Mouse (Mus musculus): ENCODE measurements around the gene Synpo2. TPM values are rescaled to one million over a fixed set of nuclear protein-coding genes. Genes with fewer than 3 reads are reported as not detected.
A peak's percentile ranks its signal among the peaks of the same experiment; 100 is the strongest.

Gene Synpo2
- total and polyA plus RNA-seq, 3 experiments: 0.22 TPM; not detected in 2

DNA sequence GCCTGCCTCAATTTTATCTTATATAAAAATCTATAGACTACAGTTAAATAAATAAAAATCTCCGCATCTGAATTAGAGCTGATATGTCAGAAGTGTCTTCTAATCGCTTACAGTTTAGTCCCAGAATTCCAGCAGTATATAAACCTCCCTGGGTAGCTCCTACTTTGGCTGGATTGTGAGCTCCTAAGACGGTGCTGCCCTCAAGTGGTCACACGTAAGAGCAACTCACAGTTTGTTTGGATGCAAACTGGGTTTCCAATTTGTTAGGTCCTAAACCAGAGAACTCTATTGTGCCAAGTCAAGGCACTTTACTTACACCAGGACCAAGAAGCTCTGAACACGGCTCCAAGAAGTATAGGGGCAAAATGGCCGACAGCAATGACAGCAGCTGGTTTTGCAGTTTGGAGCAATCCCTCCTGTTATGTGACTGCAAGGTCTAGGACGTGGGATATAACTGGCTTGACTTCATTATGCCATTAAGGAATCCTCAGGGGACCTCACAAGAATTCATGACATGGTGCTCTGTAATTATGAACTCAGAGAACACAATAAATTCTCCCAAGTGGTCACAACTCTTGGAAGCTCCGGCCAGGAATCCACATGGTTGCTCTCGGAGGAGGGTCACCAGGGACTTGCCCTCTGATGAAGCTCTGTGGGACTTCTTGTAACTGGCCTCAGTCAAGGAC is 76.7 kb downstream of the Synpo2 start:
- Histone ChIP-seq H3K4me3 (ENCODE audit: low read depth, low read length) (no peak overlapping the region), H3K9me3 (replicated peaks) (no peaks in the 10 kb centered on the region), H3K27me3 (ENCODE audit: insufficient read depth, low read length) (no peaks in the 10 kb centered on the region), H3K36me3 (replicated peaks) (no peaks in the 10 kb centered on the region), H3K4me1 (ENCODE audit: insufficient read depth, low read depth, low read length) (no peaks in the 10 kb centered on the region)
- ATAC-seq (ENCODE audit: extremely low read depth, insufficient number of reproducible peaks, low FRiP score, poor library complexity, severe bottlenecking) (no peak), DNase-seq (ENCODE audit: low spot score) (no peak)
- no peak for TF ChIP-seq POLR2AphosphoS5 (IDR thresholded peaks at IDR 0.05; ENCODE audit: insufficient replicate concordance, low read depth, low read length)
- no peak for TF ChIP-seq GATA1 (IDR thresholded peaks at IDR 0.05; ENCODE audit: borderline replicate concordance, low read length)
- TF ChIP-seq TAL1 (conservative IDR thresholded peaks at IDR 0.05; ENCODE audit: low read depth, low read length): no peak
- TF ChIP-seq GATA2 (IDR thresholded peaks at IDR 0.05; ENCODE audit: borderline replicate concordance, low read depth, low read length): no peak
- no peak for TF ChIP-seq CTCF (IDR thresholded peaks at IDR 0.05; ENCODE audit: low read depth, low read length)

DNA sequence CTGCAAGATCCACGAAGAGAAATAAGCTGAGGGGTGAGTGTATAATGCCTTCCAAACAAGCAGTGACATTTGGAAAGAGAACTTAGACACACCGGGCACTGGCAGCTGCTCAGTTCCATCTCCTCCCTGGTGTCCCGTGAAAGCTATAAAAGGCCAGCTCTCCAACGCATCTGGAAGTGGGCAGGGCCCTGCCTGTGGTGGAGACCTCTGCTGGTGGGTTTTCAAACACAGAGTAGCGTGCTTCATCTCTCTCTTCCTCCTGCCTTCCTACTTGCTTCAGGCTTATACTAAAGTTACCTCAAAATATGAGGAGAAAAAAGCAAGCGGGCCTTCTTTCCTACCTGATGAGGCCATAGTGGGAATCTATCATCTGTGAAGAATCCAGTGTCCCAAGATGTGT is 77.4 kb downstream of the Synpo2 start:
- ATAC-seq (ENCODE audit: extremely low read depth, insufficient number of reproducible peaks, low FRiP score, poor library complexity, severe bottlenecking): peak; percentile 8; the same call in 1 of the 2 replicates
- Histone ChIP-seq H3K27me3 (ENCODE audit: insufficient read depth, low read length) (no peaks in the 10 kb centered on the region), H3K4me3 (ENCODE audit: low read depth, low read length) (no peak overlapping the region), H3K4me1 (ENCODE audit: insufficient read depth, low read depth, low read length) (no peaks in the 10 kb centered on the region), H3K9me3 (replicated peaks) (no peaks in the 10 kb centered on the region), H3K36me3 (replicated peaks) (no peaks in the 10 kb centered on the region)
- TF ChIP-seq GATA2 (IDR thresholded peaks at IDR 0.05; ENCODE audit: borderline replicate concordance, low read depth, low read length) (no peak), TAL1 (conservative IDR thresholded peaks at IDR 0.05; ENCODE audit: low read depth, low read length) (no peak)
- no peak for DNase-seq (ENCODE audit: low spot score)

DNA sequence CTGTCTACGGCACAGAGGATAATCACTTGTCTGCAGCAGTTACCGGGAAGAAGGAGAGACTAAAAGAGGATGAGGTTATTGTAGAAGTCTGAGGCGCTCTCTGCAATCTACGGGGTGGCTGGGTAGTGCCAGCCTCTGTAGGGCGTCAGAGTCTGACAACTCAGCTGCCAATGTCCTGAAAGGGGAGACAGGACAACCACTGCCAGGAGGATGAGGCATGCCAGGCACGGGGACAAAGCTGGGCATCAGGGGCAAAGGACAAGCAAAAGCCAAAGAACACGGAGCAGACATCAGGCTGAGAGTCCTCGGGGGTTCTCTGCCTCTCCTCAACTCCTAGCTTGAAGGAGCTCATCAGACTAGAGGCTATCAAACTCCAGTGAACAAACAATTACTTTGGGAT is 82.6 kb downstream of the Synpo2 start:
- no peaks in the 10 kb centered on the region for H3K9me3 ChIP-seq (replicated peaks)
- H3K36me3 ChIP-seq (replicated peaks): no peaks in the 10 kb centered on the region
- TF ChIP-seq CTCF (IDR thresholded peaks at IDR 0.05; ENCODE audit: low read depth, low read length) (no peak), TAL1 (conservative IDR thresholded peaks at IDR 0.05; ENCODE audit: low read depth, low read length) (no peak), GATA2 (IDR thresholded peaks at IDR 0.05; ENCODE audit: borderline replicate concordance, low read depth, low read length) (no peak), GATA1 (IDR thresholded peaks at IDR 0.05; ENCODE audit: borderline replicate concordance, low read length) (no peak), POLR2AphosphoS5 (IDR thresholded peaks at IDR 0.05; ENCODE audit: insufficient replicate concordance, low read depth, low read length) (no peak)
- H3K4me1 ChIP-seq (ENCODE audit: insufficient read depth, low read depth, low read length): no peaks in the 10 kb centered on the region
- ATAC-seq (ENCODE audit: extremely low read depth, insufficient number of reproducible peaks, low FRiP score, poor library complexity, severe bottlenecking): no peak
- H3K4me3 ChIP-seq (ENCODE audit: low read depth, low read length): no peak overlapping the region
- no peak for DNase-seq (ENCODE audit: low spot score)
- H3K27me3 ChIP-seq (ENCODE audit: insufficient read depth, low read length): no peaks in the 10 kb centered on the region

DNA sequence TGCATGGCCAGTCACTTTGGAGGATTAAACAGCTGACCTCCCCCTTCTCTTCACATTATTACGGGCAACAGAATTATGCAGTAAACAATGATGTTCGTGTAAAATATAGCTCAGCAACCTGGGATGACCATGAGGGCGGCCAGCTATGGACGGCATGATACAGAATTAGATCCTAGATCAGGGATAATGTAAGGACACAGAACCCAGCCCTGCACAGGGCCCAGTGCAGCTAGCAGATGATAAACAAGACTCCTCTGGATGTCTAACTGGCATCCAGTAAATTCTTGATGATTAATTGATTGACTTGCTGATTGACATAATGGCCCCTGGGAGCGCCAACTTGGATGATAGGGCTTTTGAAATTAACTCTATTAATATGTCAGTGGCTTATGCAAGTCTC is 83.0 kb downstream of the Synpo2 start:
- DNase-seq (ENCODE audit: low spot score) (no peak), ATAC-seq (ENCODE audit: extremely low read depth, insufficient number of reproducible peaks, low FRiP score, poor library complexity, severe bottlenecking) (no peak)
- H3K4me1 ChIP-seq (ENCODE audit: insufficient read depth, low read depth, low read length): no peaks in the 10 kb centered on the region
- no peaks in the 10 kb centered on the region for H3K9me3 ChIP-seq (replicated peaks)
- no peaks in the 10 kb centered on the region for H3K36me3 ChIP-seq (replicated peaks)
- H3K27me3 ChIP-seq (ENCODE audit: insufficient read depth, low read length): no peaks in the 10 kb centered on the region
- no peak for TF ChIP-seq GATA1 (IDR thresholded peaks at IDR 0.05; ENCODE audit: borderline replicate concordance, low read length)
- no peak for TF ChIP-seq GATA2 (IDR thresholded peaks at IDR 0.05; ENCODE audit: borderline replicate concordance, low read depth, low read length)
- no peak for TF ChIP-seq POLR2AphosphoS5 (IDR thresholded peaks at IDR 0.05; ENCODE audit: insufficient replicate concordance, low read depth, low read length)
- TF ChIP-seq TAL1 (conservative IDR thresholded peaks at IDR 0.05; ENCODE audit: low read depth, low read length): no peak
- TF ChIP-seq CTCF (IDR thresholded peaks at IDR 0.05; ENCODE audit: low read depth, low read length): no peak
- no peak overlapping the region for H3K4me3 ChIP-seq (ENCODE audit: low read depth, low read length)

DNA sequence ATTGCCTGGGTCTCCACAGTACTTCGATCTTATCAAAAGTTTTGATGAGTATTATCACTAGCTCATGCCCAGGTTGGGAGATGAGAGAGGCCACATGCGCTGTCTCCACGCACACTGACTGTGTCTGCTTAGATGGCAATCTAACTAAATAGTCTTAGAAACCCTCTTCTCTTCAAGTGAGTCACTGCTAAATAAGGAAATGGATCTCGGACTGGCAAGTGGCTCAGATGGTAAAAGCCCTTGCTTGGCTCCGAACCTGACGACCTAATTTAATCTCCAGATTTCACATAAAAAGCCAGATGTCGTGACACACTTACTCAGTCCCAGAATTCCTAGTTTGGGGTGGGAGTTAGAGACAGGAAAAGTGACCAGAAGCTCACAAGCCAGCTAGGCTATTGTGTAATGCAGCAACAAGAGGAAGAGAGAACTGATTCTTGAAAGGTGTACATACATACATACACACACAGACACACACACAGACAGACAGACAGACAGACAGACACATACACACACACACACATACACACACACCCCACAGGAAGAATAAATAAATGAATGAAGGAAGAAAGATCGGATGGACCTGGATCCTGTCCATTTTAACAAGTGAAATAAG is 85.3 kb downstream of the Synpo2 start:
- Histone ChIP-seq H3K36me3 (replicated peaks) (no peaks in the 10 kb centered on the region), H3K4me1 (ENCODE audit: insufficient read depth, low read depth, low read length) (no peaks in the 10 kb centered on the region), H3K4me3 (ENCODE audit: low read depth, low read length) (no peak overlapping the region), H3K9me3 (replicated peaks) (no peaks in the 10 kb centered on the region), H3K27me3 (ENCODE audit: insufficient read depth, low read length) (no peaks in the 10 kb centered on the region)
- DNase-seq (ENCODE audit: low spot score) (no peak), ATAC-seq (ENCODE audit: extremely low read depth, insufficient number of reproducible peaks, low FRiP score, poor library complexity, severe bottlenecking) (no peak)
- TF ChIP-seq CTCF (IDR thresholded peaks at IDR 0.05; ENCODE audit: low read depth, low read length) (no peak), GATA1 (IDR thresholded peaks at IDR 0.05; ENCODE audit: borderline replicate concordance, low read length) (no peak), POLR2AphosphoS5 (IDR thresholded peaks at IDR 0.05; ENCODE audit: insufficient replicate concordance, low read depth, low read length) (no peak), GATA2 (IDR thresholded peaks at IDR 0.05; ENCODE audit: borderline replicate concordance, low read depth, low read length) (no peak), TAL1 (conservative IDR thresholded peaks at IDR 0.05; ENCODE audit: low read depth, low read length) (no peak)

DNA sequence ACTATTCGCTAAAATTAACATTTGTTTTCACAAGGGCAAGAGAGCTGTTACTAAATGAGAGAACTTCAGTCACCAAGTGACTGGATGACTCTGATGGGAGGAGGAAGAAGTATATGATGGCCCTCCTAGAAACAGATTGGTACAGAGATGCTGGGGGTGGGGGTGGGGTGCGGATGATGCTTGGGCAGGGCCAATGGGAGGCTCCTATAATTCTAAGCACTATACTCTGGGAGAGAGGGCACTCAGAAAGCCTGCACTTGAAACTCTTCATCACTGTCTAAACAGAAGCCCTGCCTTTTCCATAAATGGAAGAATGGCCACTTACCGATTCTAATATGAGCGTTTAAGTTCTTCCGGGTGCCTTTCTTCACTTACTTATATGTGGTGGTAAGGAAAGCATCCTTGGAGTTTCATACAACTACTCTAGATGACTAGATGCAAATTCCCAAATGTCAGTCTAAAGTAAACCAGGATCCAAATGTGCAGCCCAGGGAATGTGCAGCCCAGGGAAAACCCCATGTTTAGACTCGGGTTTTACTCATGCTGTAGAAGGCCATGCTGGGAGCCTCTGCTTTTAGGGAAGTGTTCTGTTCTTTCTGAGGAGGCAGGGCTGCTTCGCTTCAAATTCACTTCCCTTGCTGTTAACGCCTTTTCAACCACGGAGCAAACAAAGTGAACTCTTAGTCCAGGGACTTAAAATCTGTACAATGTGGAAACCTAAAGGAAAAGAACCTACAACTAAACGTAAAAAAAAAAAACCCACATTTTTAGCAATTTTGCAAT is 86.4 kb downstream of the Synpo2 start:
- no peaks in the 10 kb centered on the region for H3K36me3 ChIP-seq (replicated peaks)
- H3K4me3 ChIP-seq (ENCODE audit: low read depth, low read length): no peak overlapping the region
- DNase-seq (ENCODE audit: low spot score): no peak
- H3K27me3 ChIP-seq (ENCODE audit: insufficient read depth, low read length): no peaks in the 10 kb centered on the region
- TF ChIP-seq TAL1 (conservative IDR thresholded peaks at IDR 0.05; ENCODE audit: low read depth, low read length) (no peak), GATA2 (IDR thresholded peaks at IDR 0.05; ENCODE audit: borderline replicate concordance, low read depth, low read length) (no peak), GATA1 (IDR thresholded peaks at IDR 0.05; ENCODE audit: borderline replicate concordance, low read length) (no peak), CTCF (IDR thresholded peaks at IDR 0.05; ENCODE audit: low read depth, low read length) (no peak), POLR2AphosphoS5 (IDR thresholded peaks at IDR 0.05; ENCODE audit: insufficient replicate concordance, low read depth, low read length) (no peak)
- no peaks in the 10 kb centered on the region for H3K4me1 ChIP-seq (ENCODE audit: insufficient read depth, low read depth, low read length)
- ATAC-seq (ENCODE audit: extremely low read depth, insufficient number of reproducible peaks, low FRiP score, poor library complexity, severe bottlenecking): no peak
- H3K9me3 ChIP-seq (replicated peaks): no peaks in the 10 kb centered on the region

Data from G1E (cell line).